Mouse (Mus musculus) forebrain, embryonic 15.5 days (tissue): ENCODE measurements at regions not wholly inside any gene's neighbourhood (a gene's known extent, or its start where the extent isn't known, plus 50 kb on each side); places are given as distances from the start of the nearest gene placed in this dataset.
A peak's percentile ranks its signal among the peaks of the same experiment; 100 is the strongest.

Experiments used
- ATAC-seq: fragments of 200-750 bp; cut with Nextera tagmentation; replicated peaks from 2 replicates; pipeline ENCODE4 v1.8.0; 2017; ENCODE audit warnings: mild to moderate bottlenecking, moderate TSS enrichment, moderate library complexity
- H3K27ac ChIP-seq: fragments of 300-500 bp; sonication (generic); replicated peaks from 2 replicates; pipeline ENCODE4 v1.5.1; 2015; ENCODE audit warnings: mild to moderate bottlenecking, inconsistent platforms
- H3K27me3 ChIP-seq: fragments of 300-500 bp; sonication (generic); 2 replicates; pipeline ENCODE4 v1.6.1; 2015; ENCODE audit warnings: inconsistent platforms
- H3K36me3 ChIP-seq: fragments of 300-500 bp; sonication (generic); 2 replicates; pipeline ENCODE4 v1.6.1; 2015; ENCODE audit warnings: mild to moderate bottlenecking, inconsistent platforms
- H3K4me1 ChIP-seq: fragments of 300-500 bp; sonication (generic); 2 replicates; pipeline ENCODE4 v1.6.1; 2015; ENCODE audit warnings: inconsistent platforms
- H3K4me2 ChIP-seq: fragments of 300-500 bp; sonication (generic); replicated peaks from 2 replicates; pipeline ENCODE4 v1.6.1; 2015; ENCODE audit warnings: mild to moderate bottlenecking, inconsistent platforms
- H3K4me3 ChIP-seq: fragments of 300-500 bp; sonication (generic); 2 replicates; pipeline ENCODE4 v1.5.1; 2015; ENCODE audit warnings: mild to moderate bottlenecking, inconsistent platforms
- H3K9ac ChIP-seq: fragments of 300-500 bp; sonication (generic); replicated peaks from 2 replicates; pipeline ENCODE4 v1.6.1; 2015; ENCODE audit warnings: mild to moderate bottlenecking, inconsistent platforms
- H3K9me3 ChIP-seq: fragments of 300-500 bp; sonication (generic); 2 replicates; pipeline ENCODE4 v1.6.1; 2016; ENCODE audit warnings: inconsistent platforms
- WGBS: fragments of 180-500 bp; shearing (Covaris S2); methylation state at CpG from one replicate; pipeline ENCODE4 v1.1.7; 2015; ENCODE audit warnings: mixed read lengths; 5-methylcytosine and 5-hydroxymethylcytosine counted together

DNA sequence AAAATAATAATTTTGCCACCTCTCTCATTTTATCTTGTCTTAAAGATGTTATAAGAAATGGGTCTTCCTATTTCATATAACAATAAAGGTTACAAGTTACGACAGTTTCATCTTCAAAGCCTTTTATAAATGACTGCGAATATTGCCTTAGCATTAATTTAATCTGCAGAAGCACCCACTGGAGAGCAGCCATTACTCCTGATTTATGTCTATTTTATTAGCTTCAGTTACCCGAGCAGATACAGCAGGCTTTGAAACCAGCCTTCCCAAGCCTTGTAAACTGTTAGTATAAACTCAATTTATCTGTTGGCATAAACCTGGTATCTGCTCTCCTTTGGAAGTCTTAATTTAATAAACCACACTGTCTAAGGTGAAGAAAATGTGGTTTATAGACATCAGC lies 2851.6 kb upstream of the Gm6569 start:
- 89% methylated on average over 3 of the region's 3 CpGs for WGBS
- no peaks in the 10 kb centered on the region for H3K9me3 ChIP-seq
- H3K36me3 ChIP-seq = no peaks in the 10 kb centered on the region
- H3K4me2 ChIP-seq = no peak overlapping the region
- no peak overlapping the region for H3K9ac ChIP-seq
- no peaks in the 10 kb centered on the region for H3K4me1 ChIP-seq
- ATAC-seq = no peak
- H3K4me3 ChIP-seq = no peak overlapping the region
- H3K27me3 ChIP-seq = no peaks in the 10 kb centered on the region
- no peak overlapping the region for H3K27ac ChIP-seq

DNA sequence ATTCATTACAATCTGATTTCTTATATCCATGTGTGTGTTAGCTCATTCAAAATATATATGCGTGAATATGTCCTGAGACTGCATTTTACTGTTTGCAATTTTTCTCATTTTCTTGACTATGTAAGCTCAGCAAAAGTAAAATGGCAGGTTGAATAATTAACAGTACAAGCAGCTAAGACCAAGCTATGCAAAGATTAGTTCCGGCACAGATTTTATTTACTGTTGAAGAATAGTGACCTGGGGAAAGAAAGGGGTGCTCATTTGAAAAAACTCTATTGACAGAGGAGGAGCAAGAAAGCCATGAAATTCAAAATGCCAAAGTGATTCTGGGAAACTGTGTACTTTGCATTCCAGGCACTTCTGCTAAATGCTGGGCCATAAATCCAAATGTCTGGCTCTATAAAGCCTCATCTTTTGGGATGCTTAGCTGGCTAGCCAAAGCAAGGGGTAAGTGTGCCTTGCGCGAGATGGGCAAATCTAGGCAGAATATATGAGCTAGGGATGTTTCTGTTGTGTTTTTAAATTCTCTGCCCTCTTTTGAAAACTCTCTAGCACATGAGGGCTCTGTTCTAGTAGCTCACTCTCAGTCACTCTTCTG lies 2846.3 kb upstream of the Gm6569 start:
- Histone ChIP-seq H3K27me3 (no peaks in the 10 kb centered on the region), H3K9ac (no peak overlapping the region), H3K36me3 (no peaks in the 10 kb centered on the region), H3K4me3 (no peak overlapping the region), H3K9me3 (no peaks in the 10 kb centered on the region), H3K4me2 (no peak overlapping the region), H3K27ac (no peak overlapping the region), H3K4me1 (no peaks in the 10 kb centered on the region)
- 87% methylated on average over 4 of the region's 4 CpGs for WGBS
- ATAC-seq = no peak

DNA sequence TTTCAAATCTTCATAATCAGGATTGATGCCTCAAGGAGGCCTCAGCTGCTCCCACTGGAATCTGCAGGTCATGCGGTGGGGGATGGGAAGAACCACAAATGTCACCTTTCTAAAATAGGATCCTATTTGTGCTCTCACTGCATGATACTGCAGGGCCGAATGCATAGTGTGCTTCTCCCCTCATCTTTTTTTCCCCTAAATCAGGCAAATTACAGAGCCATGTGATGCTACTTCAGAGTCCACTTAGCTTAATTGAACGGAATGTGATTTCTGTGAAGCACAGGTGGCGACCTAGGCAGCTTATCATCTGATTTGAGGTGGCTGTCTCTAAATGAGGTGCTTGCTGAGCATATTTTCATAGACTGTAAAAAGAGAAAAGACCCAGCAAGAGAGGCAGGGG lies 2841.0 kb upstream of the Gm6569 start:
- Histone ChIP-seq H3K9me3 (no peaks in the 10 kb centered on the region), H3K4me2 (no peak overlapping the region), H3K4me3 (no peak overlapping the region), H3K4me1 (no peaks in the 10 kb centered on the region), H3K9ac (no peak overlapping the region), H3K27me3 (no peaks in the 10 kb centered on the region), H3K27ac (no peak overlapping the region), H3K36me3 (no peaks in the 10 kb centered on the region)
- 69% methylated on average over 4 of the region's 4 CpGs for WGBS
- no peak for ATAC-seq

DNA sequence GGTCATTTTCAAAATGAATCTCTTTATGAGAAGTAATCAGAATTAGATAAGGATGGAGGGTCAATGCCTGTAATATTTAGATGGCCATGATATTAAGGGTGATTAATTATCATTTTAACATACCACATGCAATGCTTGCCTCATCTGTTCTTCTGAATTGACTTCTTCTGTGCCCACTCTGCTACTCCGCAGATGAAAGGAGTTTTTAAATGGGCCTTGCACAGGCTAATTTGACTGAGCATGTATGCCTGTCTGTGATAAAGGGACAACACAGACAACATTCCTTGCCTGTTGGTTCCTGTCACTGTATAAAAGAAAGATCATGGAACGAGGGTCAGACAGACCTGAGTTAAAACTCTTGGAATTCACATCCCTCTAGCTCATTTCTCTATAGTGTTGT lies 2824.0 kb upstream of the Gm6569 start:
- H3K27ac ChIP-seq = no peak overlapping the region

DNA sequence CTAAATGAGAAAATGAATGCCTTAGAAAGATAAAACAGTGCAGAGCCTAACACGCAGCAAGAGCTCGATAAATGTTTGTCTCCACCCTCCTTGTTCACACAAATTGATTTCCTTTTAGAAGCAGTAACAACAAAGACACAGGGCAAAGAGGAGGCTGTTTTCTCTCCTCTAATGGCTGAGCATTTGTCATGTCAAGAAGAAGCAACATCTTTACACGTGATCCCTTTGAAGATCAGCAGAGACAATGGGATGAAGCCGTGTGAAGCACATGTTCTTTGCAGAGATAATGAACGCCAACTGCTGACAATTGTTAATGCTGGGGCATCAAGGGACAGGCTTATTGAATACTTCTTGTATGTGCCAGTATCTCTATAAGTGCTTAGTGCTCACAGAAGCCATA lies 2823.6 kb upstream of the Gm6569 start:
- H3K4me1 ChIP-seq = no peaks in the 10 kb centered on the region

More for the DNA sequence above, 2824.0 kb upstream of the Gm6569 start:
- WGBS = 32% methylated on average over 2 of the region's 2 CpGs
- Histone ChIP-seq H3K4me2 (no peak overlapping the region), H3K4me1 (no peaks in the 10 kb centered on the region), H3K36me3 (no peaks in the 10 kb centered on the region), H3K4me3 (no peak overlapping the region), H3K27me3 (no peaks in the 10 kb centered on the region), H3K9me3 (no peaks in the 10 kb centered on the region), H3K9ac (no peak overlapping the region)
- no peak for ATAC-seq

DNA sequence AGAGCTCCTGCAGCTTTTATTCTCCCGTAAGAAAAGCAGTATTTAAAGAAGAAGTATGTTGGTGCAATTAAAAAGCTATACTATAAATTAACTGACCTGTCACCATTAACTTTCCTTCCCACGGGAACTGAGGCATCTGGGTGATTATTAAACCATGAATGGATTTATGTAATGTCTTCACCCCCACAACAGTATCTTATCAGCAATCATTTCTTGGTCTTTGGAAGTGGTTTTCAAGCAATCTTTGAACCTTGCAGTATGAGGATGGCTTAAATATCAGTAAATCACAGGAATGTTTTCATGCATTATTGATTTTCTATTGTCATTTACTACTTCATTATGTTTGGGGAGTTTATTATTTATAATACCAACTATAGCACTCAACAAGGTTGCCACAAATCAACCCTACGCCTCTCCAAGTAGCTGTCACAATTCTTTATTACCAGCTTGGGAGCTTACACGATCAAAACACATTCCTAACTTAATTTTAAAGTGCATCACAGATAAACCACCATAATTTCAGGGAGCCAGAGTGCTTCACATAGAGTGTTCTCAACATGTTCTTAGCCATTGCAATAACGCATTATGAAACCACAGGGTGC lies 2780.0 kb upstream of the Gm6569 start:
- Histone ChIP-seq H3K36me3 (no peaks in the 10 kb centered on the region), H3K27me3 (no peaks in the 10 kb centered on the region), H3K27ac (no peak overlapping the region), H3K4me2 (no peak overlapping the region), H3K4me1 (no peaks in the 10 kb centered on the region), H3K9me3 (no peaks in the 10 kb centered on the region), H3K9ac (no peak overlapping the region), H3K4me3 (no peak overlapping the region)
- 80% methylated on average over 5 of the region's 5 CpGs for WGBS
- no peak for ATAC-seq

More for the DNA sequence above, 2823.6 kb upstream of the Gm6569 start:
- no peaks in the 10 kb centered on the region for H3K9me3 ChIP-seq
- no peak overlapping the region for H3K4me3 ChIP-seq
- H3K4me2 ChIP-seq = no peak overlapping the region
- no peaks in the 10 kb centered on the region for H3K36me3 ChIP-seq
- no peak overlapping the region for H3K9ac ChIP-seq
- H3K27me3 ChIP-seq = no peaks in the 10 kb centered on the region
- ATAC-seq = no peak
- H3K27ac ChIP-seq = no peak overlapping the region
- 41% methylated on average over 5 of the region's 5 CpGs for WGBS

DNA sequence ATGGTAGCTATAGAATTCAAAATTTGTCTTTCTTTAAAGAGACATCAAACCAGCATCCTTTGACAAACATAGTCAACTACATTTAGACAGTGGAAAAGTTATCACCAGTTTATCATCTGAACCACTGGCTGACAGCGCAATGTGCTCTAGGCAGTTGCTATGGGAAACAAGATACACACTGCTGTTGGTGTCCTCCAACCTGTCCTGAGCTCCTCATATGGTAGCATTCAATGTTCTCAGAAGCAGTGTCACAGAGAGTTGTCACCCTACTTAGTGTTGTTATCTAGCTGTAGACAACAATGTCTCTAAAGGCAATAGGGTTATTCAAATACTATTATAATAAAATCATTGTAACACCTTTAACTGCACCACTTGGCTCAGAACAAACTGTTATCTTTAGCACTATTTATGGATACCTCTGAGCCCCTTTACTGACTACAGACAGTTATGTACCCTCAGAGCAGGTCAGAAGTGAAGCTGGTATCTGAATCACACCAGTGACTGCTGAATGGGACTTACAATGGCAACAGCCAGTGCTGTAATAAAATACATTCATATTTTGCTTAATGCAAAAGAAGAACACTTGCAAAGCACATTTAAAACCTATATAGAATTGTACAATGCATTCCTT lies 2747.9 kb upstream of the Gm6569 start:
- Histone ChIP-seq H3K9ac (no peak overlapping the region), H3K27me3 (no peaks in the 10 kb centered on the region), H3K4me2 (no peak overlapping the region), H3K27ac (no peak overlapping the region), H3K36me3 (no peaks in the 10 kb centered on the region), H3K4me1 (no peaks in the 10 kb centered on the region), H3K9me3 (no peaks in the 10 kb centered on the region), H3K4me3 (no peak overlapping the region)
- ATAC-seq = no peak
- 96% methylated on average over 1 of the region's 1 CpGs for WGBS

DNA sequence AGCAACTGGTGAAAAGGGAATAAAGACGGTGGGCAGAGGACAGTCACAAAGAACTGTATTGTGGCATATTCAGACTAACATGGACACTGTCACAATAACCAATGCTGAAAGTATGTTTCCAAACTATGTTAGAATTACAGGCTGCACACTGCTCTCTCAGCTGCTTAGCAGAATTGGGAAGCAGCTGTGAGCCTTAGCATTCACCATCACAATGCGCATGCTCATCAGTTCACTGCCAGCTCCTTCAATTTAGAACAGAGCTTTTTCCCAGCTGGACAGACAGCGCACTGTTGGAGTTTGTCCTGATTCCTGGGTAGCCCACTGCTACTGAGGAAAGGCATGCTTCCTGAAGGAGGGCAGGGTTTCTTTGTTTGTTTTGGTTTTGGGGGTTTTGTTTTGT lies 2735.2 kb upstream of the Gm6569 start:
- Histone ChIP-seq H3K27me3 (no peaks in the 10 kb centered on the region), H3K4me2 (no peak overlapping the region), H3K4me1 (peaks cover 7% of the 10 kb centered on the region; the same call in 1 of the 2 replicates), H3K9ac (no peak overlapping the region), H3K4me3 (no peak overlapping the region), H3K36me3 (no peaks in the 10 kb centered on the region), H3K9me3 (no peaks in the 10 kb centered on the region), H3K27ac (no peak overlapping the region)
- 37% methylated on average over 3 of the region's 3 CpGs for WGBS
- 0 out of 2 replicates have a peak, but pooled peaks have one; percentile 35 for ATAC-seq

DNA sequence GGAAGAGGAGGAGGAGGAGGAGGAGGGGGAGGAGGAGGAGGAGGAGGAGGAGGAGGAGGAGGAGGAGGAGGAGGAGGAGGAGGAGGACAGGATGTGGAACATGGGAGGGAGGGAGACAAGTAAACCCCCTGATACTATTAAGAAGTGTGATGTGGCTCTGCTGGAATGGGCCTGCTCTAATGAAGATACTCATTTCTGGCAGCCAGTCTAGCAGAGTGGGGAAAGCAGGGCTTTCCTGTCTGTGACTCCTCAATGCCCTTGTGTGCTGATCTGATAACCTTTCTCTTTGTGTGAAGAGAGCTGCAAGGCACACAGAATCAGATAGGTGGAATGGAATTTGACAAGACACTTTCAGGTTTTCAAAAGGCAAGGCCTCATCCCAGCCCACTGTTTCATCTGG lies 2704.6 kb upstream of the Gm6569 start:
- no peak for ATAC-seq
- H3K27ac ChIP-seq = no peak overlapping the region
- H3K4me3 ChIP-seq = no peak overlapping the region
- H3K9me3 ChIP-seq = no peaks in the 10 kb centered on the region
- no peaks in the 10 kb centered on the region for H3K27me3 ChIP-seq
- no peaks in the 10 kb centered on the region for H3K36me3 ChIP-seq
- H3K4me1 ChIP-seq = no peaks in the 10 kb centered on the region
- H3K4me2 ChIP-seq = no peak overlapping the region
- no peak overlapping the region for H3K9ac ChIP-seq

DNA sequence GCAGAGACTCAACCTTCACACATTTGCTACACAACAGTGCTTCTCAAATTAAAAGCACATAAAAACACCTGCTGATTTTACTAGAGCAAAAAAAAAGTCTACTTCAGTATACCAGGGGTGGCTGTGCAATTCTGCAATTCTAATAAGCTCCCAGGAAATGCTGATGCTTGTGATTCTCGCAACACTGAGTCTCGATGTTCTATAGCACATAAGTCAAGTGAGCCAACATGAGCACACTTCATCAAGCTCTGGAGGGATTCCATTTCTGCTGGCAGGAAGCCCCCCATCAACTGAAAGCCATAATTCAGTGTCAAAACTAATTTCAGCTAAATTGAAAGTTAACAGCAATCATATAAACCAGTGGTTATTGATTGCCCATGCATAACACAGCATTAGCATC lies 2676.7 kb upstream of the Gm6569 start:
- no peak overlapping the region for H3K4me2 ChIP-seq
- ATAC-seq = 0 out of 2 replicates have a peak, but pooled peaks have one; percentile 51
- WGBS = 73% methylated on average over 2 of the region's 2 CpGs
- H3K4me1 ChIP-seq = peaks cover 4% of the 10 kb centered on the region; the same call in 1 of the 2 replicates
- H3K4me3 ChIP-seq = no peak overlapping the region
- H3K9me3 ChIP-seq = no peaks in the 10 kb centered on the region
- H3K27me3 ChIP-seq = no peaks in the 10 kb centered on the region
- no peak overlapping the region for H3K9ac ChIP-seq
- no peaks in the 10 kb centered on the region for H3K36me3 ChIP-seq
- no peak overlapping the region for H3K27ac ChIP-seq

DNA sequence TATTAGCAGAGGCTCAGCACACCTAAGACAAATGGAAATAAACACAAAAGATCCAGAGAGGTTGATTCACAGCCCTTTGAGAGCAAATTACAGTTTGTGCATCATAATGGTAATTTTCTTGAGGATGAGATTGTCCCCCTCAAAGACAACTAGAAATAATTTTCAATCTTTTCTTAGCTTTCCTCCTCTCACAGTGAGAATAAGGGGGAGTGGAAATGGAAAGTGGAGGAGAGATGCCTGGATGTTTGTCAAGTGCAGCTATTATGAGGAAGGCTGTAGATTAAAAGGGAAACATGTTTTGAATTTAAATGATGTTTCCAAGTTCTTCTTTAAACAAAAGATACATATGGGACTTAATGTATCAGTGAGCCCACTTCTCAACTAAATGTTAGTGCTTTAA lies 2672.3 kb upstream of the Gm6569 start:
- ATAC-seq = no peak
- no peak overlapping the region for H3K4me3 ChIP-seq
- no peaks in the 10 kb centered on the region for H3K27me3 ChIP-seq
- H3K9ac ChIP-seq = no peak overlapping the region
- H3K4me2 ChIP-seq = no peak overlapping the region
- no peak overlapping the region for H3K27ac ChIP-seq
- H3K4me1 ChIP-seq = peaks cover 4% of the 10 kb centered on the region; the same call in 1 of the 2 replicates
- H3K36me3 ChIP-seq = no peaks in the 10 kb centered on the region
- H3K9me3 ChIP-seq = no peaks in the 10 kb centered on the region

DNA sequence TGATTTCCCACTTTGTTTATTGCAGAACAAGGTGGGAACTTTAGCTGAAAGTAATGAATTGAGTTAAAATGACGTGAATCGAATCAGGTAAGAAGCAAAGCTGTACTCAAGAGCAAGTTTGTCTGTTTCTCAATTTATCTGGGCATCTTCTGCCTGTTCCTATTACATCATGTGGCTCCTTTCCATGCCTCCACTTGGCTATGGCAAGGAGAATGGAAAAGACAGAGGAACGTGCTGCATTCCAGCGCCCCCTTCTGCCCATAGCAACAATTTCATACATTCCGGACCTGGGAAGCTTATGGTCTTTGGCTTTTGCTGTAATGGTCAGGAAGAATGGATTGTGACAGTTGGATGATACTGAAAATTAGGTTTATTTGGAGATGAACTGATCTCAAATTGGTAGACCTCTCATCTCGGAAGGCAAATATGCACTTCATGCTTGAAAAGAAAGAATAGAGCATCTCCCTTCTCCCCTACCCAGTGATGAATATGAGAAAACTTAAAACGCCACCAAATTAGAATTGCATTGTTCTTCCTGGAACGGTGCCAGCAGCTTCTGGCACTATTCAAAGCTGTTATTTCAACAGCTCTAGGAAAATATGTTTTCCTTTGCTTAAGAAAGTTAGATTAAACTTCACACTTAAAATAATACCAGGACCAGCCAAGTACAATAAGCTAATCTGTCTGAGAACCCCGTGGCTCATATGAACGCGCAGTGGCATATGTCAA lies 2639.2 kb upstream of the Gm6569 start:
- ATAC-seq = peak; percentile 57
- 39% methylated on average over 11 of the region's 11 CpGs for WGBS

More for the DNA sequence above, 2639.2 kb upstream of the Gm6569 start:
- no peaks in the 10 kb centered on the region for H3K9me3 ChIP-seq
- H3K27me3 ChIP-seq = no peaks in the 10 kb centered on the region
- no peak overlapping the region for H3K4me2 ChIP-seq
- H3K9ac ChIP-seq = no peak overlapping the region
- H3K4me1 ChIP-seq = peaks cover 3% of the 10 kb centered on the region; the same call in 1 of the 2 replicates
- H3K36me3 ChIP-seq = no peaks in the 10 kb centered on the region
- H3K27ac ChIP-seq = no peak overlapping the region
- H3K4me3 ChIP-seq = no peak overlapping the region
